8 mouse cellular contexts compared by ENCODE assay signal in the genomic region with DNA sequence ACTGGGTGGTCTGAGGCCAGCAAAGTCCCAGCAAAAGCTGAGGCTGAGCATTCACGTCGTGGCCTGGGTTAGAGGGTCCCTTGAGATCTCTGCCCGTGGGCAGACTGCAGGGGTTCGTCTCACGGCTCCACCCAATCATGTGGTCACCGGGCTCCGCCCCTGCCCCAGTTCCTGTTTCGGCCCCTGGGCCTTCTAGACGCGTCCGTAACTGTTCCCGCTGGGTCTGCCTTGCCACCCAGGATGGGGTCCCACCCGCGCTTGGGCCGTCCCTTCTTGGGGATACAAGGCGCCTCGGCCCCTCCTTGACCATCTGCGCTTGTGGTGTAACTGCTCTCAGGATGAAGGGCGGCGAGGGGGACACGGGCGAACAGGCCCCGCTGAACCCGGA. TPM values are rescaled to one million over a fixed set of nuclear protein-coding genes. Genes with fewer than 3 reads are reported as not detected.
DNase-seq lines count a peak whose midpoint lies in the region; ATAC-seq and TF ChIP-seq lines count a peak whose summit lies in the region.

A gene (plus strand): TSS at position 165 of the 388 bp plus-strand sequence.

- peaks cover 14% of the 10 kb centered on the region; the same call in 1 of the 2 replicates for H3K4me1 ChIP-seq in embryonic facial prominence, embryonic 14.5 days (ENCODE audit: control insufficient read depth, insufficient read depth, low read length)
- H3K4me1 ChIP-seq in heart, adult 2 months (ENCODE audit: control insufficient read depth, insufficient read depth, low read length) = peaks cover 4% of the 10 kb centered on the region; the same call in 1 of the 2 replicates
- H3K4me1 ChIP-seq in limb, embryonic 15.5 days = peaks cover 32% of the 10 kb centered on the region
- H3K4me1 ChIP-seq in midbrain, postnatal 0 days (ENCODE audit: insufficient read depth, low read length) = no peaks in the 10 kb centered on the region; the same call in 1 of the 2 replicates

- H3K9me3 ChIP-seq in embryonic facial prominence, embryonic 14.5 days (ENCODE audit: control insufficient read depth, low read length) = no peaks in the 10 kb centered on the region
- no peaks in the 10 kb centered on the region for H3K9me3 ChIP-seq in limb, embryonic 15.5 days
- no peaks in the 10 kb centered on the region for H3K9me3 ChIP-seq in midbrain, postnatal 0 days (ENCODE audit: low read length)

- peak within 1 kb of the TSS; percentile 89 for H3K4me2 ChIP-seq in embryonic facial prominence, embryonic 14.5 days (ENCODE audit: low read depth, low read length)
- peak within 1 kb of the TSS; percentile 88 for H3K4me2 ChIP-seq in limb, embryonic 15.5 days
- H3K4me2 ChIP-seq in midbrain, postnatal 0 days (ENCODE audit: low read depth, low read length, poor library complexity, severe bottlenecking) = peak within 1 kb of the TSS; percentile 83

- H3K4me3 ChIP-seq in embryonic facial prominence, embryonic 14.5 days (ENCODE audit: low read depth, low read length) = peak within 1 kb of the TSS; percentile 70
- H3K4me3 ChIP-seq in heart, adult 2 months = peak within 1 kb of the TSS; percentile 93
- H3K4me3 ChIP-seq in limb, embryonic 15.5 days = peak within 1 kb of the TSS; percentile 70
- peak within 1 kb of the TSS; percentile 47 for H3K4me3 ChIP-seq in midbrain, postnatal 0 days (ENCODE audit: low read depth, low read length)

- H3K27ac ChIP-seq in embryonic facial prominence, embryonic 14.5 days (replicated peaks; ENCODE audit: low read depth, low read length) = peak within 1 kb of the TSS; percentile 93
- peak within 1 kb of the TSS; percentile 93 for H3K27ac ChIP-seq in heart, adult 2 months
- H3K27ac ChIP-seq in limb, embryonic 15.5 days = peak within 1 kb of the TSS; percentile 88
- peak within 1 kb of the TSS; percentile 76 for H3K27ac ChIP-seq in midbrain, postnatal 0 days (ENCODE audit: low read depth, low read length)

- peaks cover 39% of the 10 kb centered on the region for H3K36me3 ChIP-seq in embryonic facial prominence, embryonic 14.5 days (ENCODE audit: control insufficient read depth, insufficient read depth, low read length)
- no peaks in the 10 kb centered on the region for H3K36me3 ChIP-seq in heart, adult 2 months (ENCODE audit: control insufficient read depth, insufficient read depth, low read length)
- peaks cover 33% of the 10 kb centered on the region for H3K36me3 ChIP-seq in limb, embryonic 15.5 days
- peaks cover 33% of the 10 kb centered on the region for H3K36me3 ChIP-seq in midbrain, postnatal 0 days (ENCODE audit: insufficient read depth, low read length)

- ATAC-seq in embryonic facial prominence, embryonic 14.5 days (ENCODE audit: low read depth) = peak; percentile 77
- ATAC-seq in limb, embryonic 15.5 days (ENCODE audit: insufficient number of reproducible peaks, low FRiP score, low TSS enrichment, low read depth) = peak; percentile 73
- ATAC-seq in midbrain, postnatal 0 days (ENCODE audit: low FRiP score) = peak; percentile 63

- DNase-seq in urinary bladder, adult 18-20 months (ENCODE audit: low spot score in 2 of 2) = peak; percentile 84 to 93
- no peak for DNase-seq in urinary bladder, postnatal 10 days (ENCODE audit: low spot score)
- DNase-seq in embryonic facial prominence, embryonic 14.5 days (ENCODE audit: low spot score) = peak; percentile 93
- DNase-seq in heart, adult 2 months = peak; percentile 93 to 94
- peak; percentile 89 to 91 for DNase-seq in kidney, adult 8-10 months
- DNase-seq in midbrain, postnatal 0 days (ENCODE audit: low spot score) = peak; percentile 80
- DNase-seq in spleen, postnatal 36 days (ENCODE audit: low spot score in 2 of 2) = peak; percentile 90 to 91

- TF ChIP-seq EP300 in heart, adult 2 months (IDR thresholded peaks at IDR 0.05; ENCODE audit: insufficient read depth, low read depth, low read length) = no peak

- no peak for TF ChIP-seq CTCF in heart, adult 2 months (IDR thresholded peaks at IDR 0.05)
- TF ChIP-seq CTCF in midbrain, postnatal 0 days (IDR thresholded peaks at IDR 0.05) = no peak

- peak within 1 kb of the TSS; percentile 90 for H3K9ac ChIP-seq in embryonic facial prominence, embryonic 14.5 days (ENCODE audit: low read depth, low read length)
- H3K9ac ChIP-seq in heart, adult 2 months (ENCODE audit: low read depth, low read length) = peak within 1 kb of the TSS; percentile 99
- H3K9ac ChIP-seq in limb, embryonic 15.5 days = peak within 1 kb of the TSS; percentile 74
- peak within 1 kb of the TSS; percentile 73 for H3K9ac ChIP-seq in midbrain, postnatal 0 days (replicated peaks; ENCODE audit: low read length, poor library complexity, severe bottlenecking)

- H3K79me2 ChIP-seq in heart, adult 2 months (replicated peaks; ENCODE audit: control insufficient read depth, insufficient read depth, low read length) = no peaks in the 10 kb centered on the region

- peak; percentile 98 for TF ChIP-seq POLR2A in heart, adult 2 months (IDR thresholded peaks at IDR 0.05; ENCODE audit: insufficient read depth, low read depth, low read length)

- intact Hi-C loops in heart, adult 2 months (cut with DNase I) = loop anchor here (5.0 to 10.0 kb wide), 2 partner anchors 182 to 255 kb away; a partner anchor contains a TSS

- under 1% methylated on average over 18 of the region's 24 CpGs for WGBS in embryonic facial prominence, embryonic 14.5 days
- under 1% methylated on average over 24 of the region's 24 CpGs for WGBS in heart, adult 2 months
- WGBS in limb, embryonic 15.5 days = 0% methylated on average over 24 of the region's 24 CpGs
- WGBS in midbrain, postnatal 0 days = under 1% methylated on average over 24 of the region's 24 CpGs

- no peaks in the 10 kb centered on the region for H3K27me3 ChIP-seq in embryonic facial prominence, embryonic 14.5 days (replicated peaks; ENCODE audit: control insufficient read depth, insufficient read depth, low read length)
- no peaks in the 10 kb centered on the region for H3K27me3 ChIP-seq in heart, adult 2 months (ENCODE audit: control insufficient read depth, insufficient read depth, low read length)
- H3K27me3 ChIP-seq in limb, embryonic 15.5 days = no peaks in the 10 kb centered on the region
- H3K27me3 ChIP-seq in midbrain, postnatal 0 days (ENCODE audit: insufficient read depth, low read length) = no peaks in the 10 kb centered on the region

RNA-seq across cellular contexts. Expression of the gene that starts here (rescaled TPM):
- 10.4 and 11.9 TPM in 2 replicates for polyA plus RNA-seq in embryonic facial prominence, embryonic 14.5 days (2014; fragmentation: Nextera tagmentation; extraction: Ambion mirVana)
- total RNA-seq in heart, adult 2 months (2021) = 10 to 100 TPM; 21.9 to 23.5 TPM
- 27.5 and 31.7 TPM in 2 replicates for polyA plus RNA-seq in heart, adult 2 months (2012; rRNA removed)
- 23.6 and 26.5 TPM in 2 replicates for polyA plus RNA-seq in limb, embryonic 15.5 days (2015; fragmentation: Nextera tagmentation; extraction: Ambion mirVana)
- 14.8 and 17.6 TPM in 2 replicates for total RNA-seq in midbrain, postnatal 0 days (2014; rRNA removed)
- polyA plus RNA-seq in midbrain, postnatal 0 days (2015; fragmentation: Nextera tagmentation; extraction: Ambion mirVana) = 9.9 and 10.0 TPM in 2 replicates
